Mouse (Mus musculus) ES-E14 (cell line): ENCODE measurements around the gene Trpm3. TPM values are rescaled to one million over a fixed set of nuclear protein-coding genes. Genes with fewer than 3 reads are reported as not detected.

Experiments
- DNase-seq: peaks from one replicate; pipeline ENCODE4 v3.0.0-alpha.2; 2013; ENCODE audit warnings: low read depth, low spot score
- H3K27ac ChIP-seq: 2 replicates; pipeline ENCODE4 v1.5.1; 2012; ENCODE audit warnings: low read depth, mild to moderate bottlenecking, low read length, moderate library complexity, mixed read lengths; ENCODE audit not compliant: poor library complexity, insufficient read depth, severe bottlenecking
- H3K36me3 ChIP-seq: 2 replicates; pipeline ENCODE4 v1.6.1; 2012; ENCODE audit warnings: mild to moderate bottlenecking, low read length, moderate library complexity, mixed read lengths; ENCODE audit not compliant: control insufficient read depth, poor library complexity, insufficient read depth, severe bottlenecking
- H3K4me1 ChIP-seq, 2 experiments: fragments of 150-350 bp in 1 of 2; sonication (generic) in 1 of 2; 2 replicates each; pipeline ENCODE4 v1.6.1; 2012; ENCODE audit warnings: low read length in 2 of 2, mild to moderate bottlenecking in 1 of 2, mixed read lengths in 1 of 2; ENCODE audit not compliant: control insufficient read depth in 2 of 2, insufficient read depth in 2 of 2, poor library complexity in 1 of 2
- H3K4me3 ChIP-seq, 2 experiments: fragments of 150-350 bp in 1 of 2; sonication (generic) in 1 of 2; 2 replicates each; pipeline ENCODE4 v1.5.1; 2012; ENCODE audit warnings: low read length in 2 of 2, low read depth in 1 of 2, mild to moderate bottlenecking in 1 of 2, mixed read lengths in 1 of 2; ENCODE audit not compliant: insufficient read depth in 1 of 2, poor library complexity in 1 of 2, severe bottlenecking in 1 of 2
- H3K9ac ChIP-seq: 2 replicates; pipeline ENCODE4 v1.6.1; 2012; ENCODE audit warnings: low read depth, mild to moderate bottlenecking, low read length, mixed read lengths; ENCODE audit not compliant: poor library complexity, insufficient read depth, severe bottlenecking
- H3K9me3 ChIP-seq: fragments of 150-350 bp; sonication (generic); 2 replicates; pipeline ENCODE4 v1.6.1; 2012; ENCODE audit warnings: low read depth, mild to moderate bottlenecking, low read length; ENCODE audit not compliant: control insufficient read depth, insufficient read depth
- CHD2 ChIP-seq: IDR thresholded peaks from 2 replicates; pipeline ENCODE4 v1.6.1; 2014; ENCODE audit warnings: mild to moderate bottlenecking, low read depth, low read length, inconsistent platforms
- HCFC1 ChIP-seq: IDR thresholded peaks from 2 replicates; pipeline ENCODE4 v1.6.1; 2012; ENCODE audit warnings: low read length, inconsistent platforms, borderline replicate concordance; ENCODE audit not compliant: insufficient read depth
- MAFK ChIP-seq: IDR thresholded peaks from 2 replicates; pipeline ENCODE4 v1.6.1; 2014; ENCODE audit warnings: mild to moderate bottlenecking, low read depth, low read length, inconsistent platforms; ENCODE audit not compliant: insufficient read depth
- ZC3H11A ChIP-seq: IDR thresholded peaks from 2 replicates; pipeline ENCODE4 v1.6.1; 2012; ENCODE audit warnings: low read depth, mild to moderate bottlenecking, inconsistent platforms, low read length, borderline replicate concordance
- ZNF384 ChIP-seq: IDR thresholded peaks from 2 replicates; pipeline ENCODE4 v1.6.1; 2012; ENCODE audit warnings: low read depth, low read length, inconsistent platforms
- in situ Hi-C, 2 experiments: fragments of 600-800 bp; cut with MboI; formaldehyde crosslinking; loops; one replicate each; pipeline ENCODE4 v1.15.1; 2025; ENCODE audit warnings: low sequenced_read_pairs in 2 of 2, inconsistent platforms in 1 of 2; ENCODE audit not compliant: unreplicated experiment in 2 of 2
- total RNA-seq: library from RNA; depleted of rRNA; stranded (reverse); fragments of 300-350 nt; gene quantifications from 2 replicates; pipeline ENCODE4 v1.2.3, GENCODE M21; 2012

Gene Trpm3
- total RNA-seq, 1 experiment, result 0.22 TPM

DNA sequence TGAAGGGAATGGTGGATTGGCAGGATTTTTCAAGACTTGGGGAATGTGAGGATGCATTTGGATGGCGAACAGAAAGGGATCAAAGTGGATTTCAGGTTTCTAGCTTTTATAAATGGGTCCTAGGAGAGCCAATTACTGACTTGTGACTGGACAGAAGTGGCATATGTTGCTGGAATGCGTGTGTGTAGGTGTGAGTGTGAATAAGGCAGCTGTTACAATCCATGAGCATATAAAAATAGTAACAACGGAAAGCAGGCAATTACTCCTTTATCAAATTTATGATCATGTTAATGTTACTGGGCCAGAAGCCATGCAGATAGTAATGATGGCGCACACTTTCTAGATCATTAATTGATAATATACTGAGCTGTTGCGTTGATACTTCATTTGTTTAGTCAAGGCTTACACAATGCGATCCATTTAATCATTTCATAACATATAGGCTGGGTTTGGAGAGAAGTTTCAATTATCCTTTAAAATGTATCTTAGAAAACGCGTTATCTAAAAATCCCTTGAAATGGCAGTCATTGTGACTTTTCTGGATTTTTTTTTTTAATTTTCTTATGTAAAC, 29.9 kb upstream of the Trpm3 start:
- H3K4me3 ChIP-seq, result no peak overlapping the region

DNA sequence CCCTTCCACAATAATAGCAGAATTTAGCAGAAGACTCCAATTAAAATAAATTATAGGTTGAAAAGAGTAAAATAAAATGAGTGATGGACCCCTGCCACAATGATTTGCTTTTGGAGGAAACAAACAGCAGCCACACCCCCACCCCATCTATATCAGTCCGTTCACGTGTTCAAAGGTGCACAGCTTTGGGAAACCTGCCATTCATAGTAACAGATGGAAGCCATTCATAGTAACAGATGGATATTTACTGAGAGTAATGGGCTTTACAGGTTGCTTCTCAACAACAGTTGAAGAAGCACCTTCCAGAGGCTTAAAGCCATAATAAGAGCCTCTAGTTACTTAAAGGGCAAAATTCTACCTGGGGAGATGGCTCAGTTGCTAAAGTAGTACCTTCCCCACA, 17.9 kb upstream of the Trpm3 start:
- H3K36me3 ChIP-seq, result no peaks in the 10 kb centered on the region
- no peak overlapping the region for H3K4me3 ChIP-seq
- H3K9ac ChIP-seq, result no peak overlapping the region
- H3K4me1 ChIP-seq, result no peaks in the 10 kb centered on the region
- in situ Hi-C loops, result no loop called here
- no peaks in the 10 kb centered on the region for H3K9me3 ChIP-seq
- no peak for TF ChIP-seq ZNF384
- no peak for TF ChIP-seq CHD2
- TF ChIP-seq MAFK, result no peak
- TF ChIP-seq ZC3H11A, result no peak
- TF ChIP-seq HCFC1, result no peak
- DNase-seq, result no peak
- H3K27ac ChIP-seq, result no peak overlapping the region

More for the DNA sequence above, 29.9 kb upstream of the Trpm3 start:
- no peak overlapping the region for H3K9ac ChIP-seq
- H3K36me3 ChIP-seq, result no peaks in the 10 kb centered on the region
- in situ Hi-C loops, result no loop called here
- no peaks in the 10 kb centered on the region for H3K9me3 ChIP-seq
- 0 out of 4 replicates have a peak, but pooled peaks cover 0 to 2% of the 10 kb centered on the region in 2 experiments for H3K4me1 ChIP-seq
- no peak overlapping the region for H3K27ac ChIP-seq
- no peak for TF ChIP-seq CHD2
- no peak for TF ChIP-seq HCFC1
- DNase-seq, result no peak

DNA sequence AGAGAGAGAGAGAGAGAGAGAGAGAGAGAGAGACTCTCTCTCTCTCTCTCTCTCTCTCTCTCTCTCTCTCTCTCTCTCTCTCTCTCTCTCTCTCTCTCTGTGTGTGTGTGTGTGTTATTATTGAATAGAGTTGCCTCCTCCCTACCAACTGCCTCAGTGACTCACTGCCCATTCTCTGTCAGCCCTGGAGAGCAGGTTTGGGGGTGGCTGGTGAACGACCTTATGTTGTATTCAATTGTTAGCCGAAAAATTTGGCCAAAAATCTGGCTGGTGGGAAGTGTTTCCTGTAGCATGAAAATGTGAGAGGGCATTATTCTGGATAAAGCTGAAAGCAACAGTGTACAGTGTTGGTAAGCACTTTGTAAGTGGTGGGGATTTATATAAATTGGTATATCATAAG, 17.2 kb upstream of the Trpm3 start:
- no peak overlapping the region for H3K27ac ChIP-seq
- H3K9ac ChIP-seq, result no peak overlapping the region
- in situ Hi-C loops, result no loop called here
- no peaks in the 10 kb centered on the region for H3K36me3 ChIP-seq
- no peaks in the 10 kb centered on the region for H3K4me1 ChIP-seq
- TF ChIP-seq ZC3H11A (no peak), HCFC1 (no peak), CHD2 (no peak), MAFK (no peak), ZNF384 (no peak)
- no peaks in the 10 kb centered on the region for H3K9me3 ChIP-seq
- DNase-seq, result no peak
- H3K4me3 ChIP-seq, result no peak overlapping the region

DNA sequence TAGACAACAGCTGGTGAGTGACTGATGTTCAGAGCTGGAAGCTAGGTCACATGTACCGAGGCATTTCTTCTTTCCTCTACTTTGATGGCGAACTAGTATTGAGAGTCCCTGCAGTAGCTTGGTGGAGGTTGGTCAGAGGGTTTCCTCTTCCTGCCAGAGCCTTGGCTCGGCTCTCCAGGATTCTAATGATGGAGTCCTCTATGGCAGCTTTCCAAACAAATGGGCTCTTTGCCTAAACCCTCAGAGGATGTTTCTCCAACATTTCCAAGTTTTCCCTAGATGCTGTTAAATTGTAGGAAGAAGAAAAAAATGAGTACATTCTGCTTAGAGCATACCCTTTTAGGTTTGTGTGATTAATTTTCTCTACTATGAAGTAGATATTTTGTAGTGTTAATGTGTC, 6.2 kb upstream of the Trpm3 start:
- DNase-seq, result no peak
- in situ Hi-C loops, result no loop called here

DNA sequence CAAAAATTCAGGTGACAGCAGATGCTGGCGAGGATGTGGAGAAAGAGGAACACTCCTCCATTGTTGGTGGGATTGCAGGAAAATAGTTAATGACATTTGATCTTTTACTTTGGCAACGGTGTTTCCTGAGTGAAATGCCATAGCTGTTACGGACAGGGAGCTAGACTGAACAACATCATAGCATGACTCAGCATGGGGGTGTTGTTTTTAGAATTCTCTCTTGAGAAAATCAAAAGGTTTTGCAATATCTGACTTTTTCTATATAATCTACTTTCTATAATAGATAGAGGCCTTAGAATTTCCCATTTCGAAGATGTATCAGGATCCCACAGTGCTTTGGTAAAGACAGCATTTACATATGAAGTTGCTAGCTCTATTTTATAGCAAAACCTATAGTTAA, 39.7 kb downstream of the Trpm3 start:
- in situ Hi-C loops, result no loop called here
- DNase-seq, result no peak

More for the DNA sequence above, 6.2 kb upstream of the Trpm3 start:
- Histone ChIP-seq H3K4me1 (no peaks in the 10 kb centered on the region), H3K4me3 (no peak overlapping the region), H3K36me3 (no peaks in the 10 kb centered on the region), H3K9me3 (no peaks in the 10 kb centered on the region), H3K27ac (no peak overlapping the region), H3K9ac (no peak overlapping the region)
- TF ChIP-seq HCFC1 (no peak), ZC3H11A (no peak), ZNF384 (no peak), CHD2 (no peak), MAFK (no peak)

More for the DNA sequence above, 39.7 kb downstream of the Trpm3 start:
- H3K4me1 ChIP-seq, result no peaks in the 10 kb centered on the region
- H3K4me3 ChIP-seq, result no peak overlapping the region
- TF ChIP-seq ZNF384 (no peak), MAFK (no peak), CHD2 (no peak), ZC3H11A (no peak), HCFC1 (no peak)
- H3K9ac ChIP-seq, result no peak overlapping the region
- H3K9me3 ChIP-seq, result no peaks in the 10 kb centered on the region
- H3K27ac ChIP-seq, result no peak overlapping the region
- H3K36me3 ChIP-seq, result no peaks in the 10 kb centered on the region
